ENCODE assay signal across 22 mouse cellular contexts in the genomic region with DNA sequence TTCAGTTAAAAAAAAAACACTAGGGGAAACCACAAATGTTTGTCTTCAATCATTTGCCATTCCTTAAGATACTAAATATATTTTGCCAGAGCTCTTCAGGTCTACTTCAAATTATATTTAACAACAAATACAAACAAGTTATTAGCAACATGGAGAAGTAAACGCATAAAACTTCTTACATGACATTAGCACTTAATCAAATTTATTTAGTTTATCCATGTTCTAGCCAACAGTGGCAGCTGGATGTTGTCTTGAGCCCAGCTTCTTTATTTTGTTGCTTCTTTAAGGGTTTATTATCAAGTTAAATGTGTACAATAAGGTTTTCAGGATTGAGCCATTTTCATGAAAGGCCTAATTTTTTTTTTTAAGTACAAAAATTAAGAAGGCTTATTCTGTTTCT.
DNase-seq lines count a peak whose midpoint lies in the region; ATAC-seq and TF ChIP-seq lines count a peak whose summit lies in the region.
"Had no signal": no experiment of that assay in that cellular context is flagged by ENCODE, and none has a peak within 500 bp of the region (broad histone marks: within the 10 kb centered on the region; RNA-seq: fewer than 3 reads in every experiment).

No protein-coding gene starts in this region.

- H3K27me3 ChIP-seq in forebrain, embryonic 12.5 days: no peaks in the 10 kb centered on the region
- no peaks in the 10 kb centered on the region for H3K27me3 ChIP-seq in forebrain, embryonic 11.5 days (ENCODE audit: control insufficient read depth, insufficient read depth, low read length)
- H3K27me3 ChIP-seq in stomach, embryonic 14.5 days (ENCODE audit: control insufficient read depth, insufficient read depth, low read length): no peaks in the 10 kb centered on the region
- H3K27me3 ChIP-seq in stomach, postnatal 0 days (ENCODE audit: control insufficient read depth, insufficient read depth, low read length): no peaks in the 10 kb centered on the region
- no peaks in the 10 kb centered on the region for H3K27me3 ChIP-seq in midbrain, embryonic 11.5 days (ENCODE audit: control insufficient read depth, insufficient read depth, low read length)
- H3K27me3 ChIP-seq in neural tube, embryonic 15.5 days (replicated peaks): no peaks in the 10 kb centered on the region

- 73% methylated on average over 1 of the region's 1 CpGs for WGBS in forebrain, embryonic 12.5 days
- 80% methylated on average over 1 of the region's 1 CpGs for WGBS in forebrain, embryonic 11.5 days
- 46% methylated on average over 1 of the region's 1 CpGs for WGBS in stomach, embryonic 14.5 days
- 68% methylated on average over 1 of the region's 1 CpGs for WGBS in stomach, postnatal 0 days
- WGBS in midbrain, embryonic 11.5 days: 86% methylated on average over 1 of the region's 1 CpGs
- WGBS in neural tube, embryonic 15.5 days: 77% methylated on average over 1 of the region's 1 CpGs

- no peaks in the 10 kb centered on the region for H3K9me3 ChIP-seq in forebrain, embryonic 12.5 days
- H3K9me3 ChIP-seq in forebrain, embryonic 11.5 days (ENCODE audit: control insufficient read depth, low read length): no peaks in the 10 kb centered on the region
- no peaks in the 10 kb centered on the region for H3K9me3 ChIP-seq in stomach, embryonic 14.5 days (ENCODE audit: control insufficient read depth, low read depth, low read length)
- H3K9me3 ChIP-seq in stomach, postnatal 0 days (ENCODE audit: control insufficient read depth, low read length): no peaks in the 10 kb centered on the region
- H3K9me3 ChIP-seq in midbrain, embryonic 11.5 days (ENCODE audit: control insufficient read depth, low read length): no peaks in the 10 kb centered on the region
- H3K9me3 ChIP-seq in neural tube, embryonic 15.5 days (replicated peaks): no peaks in the 10 kb centered on the region
- H3K9me3 ChIP-seq: G1E had no signal

- no peak for TF ChIP-seq CTCF in stomach, postnatal 0 days (IDR thresholded peaks at IDR 0.05; ENCODE audit: low read depth)

- no peak for TF ChIP-seq EP300 in stomach, postnatal 0 days (optimal IDR thresholded peaks at IDR 0.05)

- no peak overlapping the region for H3K4me3 ChIP-seq in forebrain, embryonic 12.5 days (replicated peaks)
- H3K4me3 ChIP-seq in forebrain, embryonic 11.5 days (ENCODE audit: low read depth, low read length): no peak overlapping the region
- H3K4me3 ChIP-seq in stomach, embryonic 14.5 days (ENCODE audit: low read depth, low read length): no peak overlapping the region
- H3K4me3 ChIP-seq in stomach, postnatal 0 days (ENCODE audit: low read depth, low read length): no peak overlapping the region
- H3K4me3 ChIP-seq in midbrain, embryonic 11.5 days (ENCODE audit: low read depth, low read length): no peak overlapping the region
- H3K4me3 ChIP-seq in neural tube, embryonic 15.5 days (replicated peaks): no peak overlapping the region

- H3K4me1 ChIP-seq in forebrain, embryonic 12.5 days: peaks cover 36% of the 10 kb centered on the region
- peaks cover 7% of the 10 kb centered on the region; the same call in 1 of the 2 replicates for H3K4me1 ChIP-seq in forebrain, embryonic 11.5 days (replicated peaks; ENCODE audit: control insufficient read depth, insufficient read depth, low read length)
- peaks cover 10% of the 10 kb centered on the region; the same call in 1 of the 2 replicates for H3K4me1 ChIP-seq in stomach, embryonic 14.5 days (ENCODE audit: control insufficient read depth, insufficient read depth, low read length)
- H3K4me1 ChIP-seq in stomach, postnatal 0 days (replicated peaks; ENCODE audit: control insufficient read depth, insufficient read depth): no peaks in the 10 kb centered on the region
- H3K4me1 ChIP-seq in midbrain, embryonic 11.5 days (ENCODE audit: control insufficient read depth, insufficient read depth, low read length): peaks cover 9% of the 10 kb centered on the region; the same call in 1 of the 2 replicates
- H3K4me1 ChIP-seq in neural tube, embryonic 15.5 days: peaks cover 39% of the 10 kb centered on the region

- no peak for DNase-seq in forebrain, embryonic 11.5 days (ENCODE audit: low spot score)
- DNase-seq in stomach, postnatal 0 days (ENCODE audit: low spot score): no peak
- DNase-seq in midbrain, embryonic 11.5 days (ENCODE audit: low spot score, missing footprints): no peak
- no peak for DNase-seq in adipocyte (ENCODE audit: low spot score)
- DNase-seq in urinary bladder, postnatal 36 days (ENCODE audit: low spot score in 2 of 2): no peak
- DNase-seq: adrenal gland, adult 2 months; cerebellum, adult 11 months; cerebellum, postnatal 14 days; heart, postnatal 36 days; layer of hippocampus, adult 9-11 months; liver; liver, postnatal 0 days; retina, postnatal 1 day; thymus, adult 2 months had no signal

- no peak overlapping the region for H3K27ac ChIP-seq in forebrain, embryonic 12.5 days
- H3K27ac ChIP-seq in forebrain, embryonic 11.5 days (ENCODE audit: low read depth, low read length): no peak overlapping the region
- H3K27ac ChIP-seq in stomach, embryonic 14.5 days (ENCODE audit: low read length): no peak overlapping the region
- H3K27ac ChIP-seq in stomach, postnatal 0 days (replicated peaks): no peak overlapping the region
- no peak overlapping the region for H3K27ac ChIP-seq in midbrain, embryonic 11.5 days (ENCODE audit: low read depth, low read length)
- no peak overlapping the region for H3K27ac ChIP-seq in neural tube, embryonic 15.5 days (replicated peaks)
- H3K27ac ChIP-seq: macrophage had no signal

- ATAC-seq in forebrain, embryonic 12.5 days (ENCODE audit: low FRiP score): no peak
- ATAC-seq in forebrain, embryonic 11.5 days (replicated peaks; ENCODE audit: low FRiP score): no peak
- no peak for ATAC-seq in stomach, embryonic 14.5 days (ENCODE audit: insufficient number of reproducible peaks, insufficient read depth, low FRiP score, low read depth)
- no peak for ATAC-seq in stomach, postnatal 0 days (ENCODE audit: low FRiP score, low TSS enrichment)
- no peak for ATAC-seq in midbrain, embryonic 11.5 days (ENCODE audit: low FRiP score)
- ATAC-seq in neural tube, embryonic 15.5 days (ENCODE audit: low FRiP score): no peak
- ATAC-seq: CD4-positive, CD25-positive, alpha-beta regulatory T cell, adult 4 months; intestine, postnatal 0 days; liver, postnatal 0 days had no signal

- no peaks in the 10 kb centered on the region for H3K36me3 ChIP-seq in forebrain, embryonic 12.5 days (replicated peaks)
- H3K36me3 ChIP-seq in forebrain, embryonic 11.5 days (ENCODE audit: control insufficient read depth, insufficient read depth, low read length): no peaks in the 10 kb centered on the region
- no peaks in the 10 kb centered on the region for H3K36me3 ChIP-seq in stomach, embryonic 14.5 days (ENCODE audit: control insufficient read depth, insufficient read depth, low read length)
- H3K36me3 ChIP-seq in stomach, postnatal 0 days (ENCODE audit: control insufficient read depth, insufficient read depth, low read length): no peaks in the 10 kb centered on the region
- no peaks in the 10 kb centered on the region for H3K36me3 ChIP-seq in midbrain, embryonic 11.5 days (ENCODE audit: control insufficient read depth, insufficient read depth, low read length)
- H3K36me3 ChIP-seq in neural tube, embryonic 15.5 days: no peaks in the 10 kb centered on the region
- H3K36me3 ChIP-seq: G1E had no signal

- H3K9ac ChIP-seq in forebrain, embryonic 12.5 days: no peak overlapping the region
- H3K9ac ChIP-seq in forebrain, embryonic 11.5 days (ENCODE audit: low read length): no peak overlapping the region
- H3K9ac ChIP-seq in stomach, embryonic 14.5 days (replicated peaks; ENCODE audit: low read depth, low read length): no peak overlapping the region
- no peak overlapping the region for H3K9ac ChIP-seq in stomach, postnatal 0 days (ENCODE audit: low read length)
- H3K9ac ChIP-seq in midbrain, embryonic 11.5 days (ENCODE audit: low read length): no peak overlapping the region
- H3K9ac ChIP-seq in neural tube, embryonic 15.5 days (replicated peaks): no peak overlapping the region
- H3K9ac ChIP-seq: liver, postnatal 0 days had no signal

- peak overlapping the region; percentile 71 for H3K4me2 ChIP-seq in forebrain, embryonic 12.5 days
- H3K4me2 ChIP-seq in forebrain, embryonic 11.5 days (ENCODE audit: low read depth, low read length, severe bottlenecking): no peak overlapping the region
- 0 out of 2 replicates have a peak overlapping the region, but pooled peaks have one; percentile 76 for H3K4me2 ChIP-seq in stomach, embryonic 14.5 days (replicated peaks; ENCODE audit: low read depth, low read length)
- no peak overlapping the region for H3K4me2 ChIP-seq in stomach, postnatal 0 days (replicated peaks; ENCODE audit: low read depth)
- peak overlapping the region; percentile 78; the same call in 1 of the 2 replicates for H3K4me2 ChIP-seq in midbrain, embryonic 11.5 days
- peak overlapping the region; percentile 90; the same call in 1 of the 2 replicates for H3K4me2 ChIP-seq in neural tube, embryonic 15.5 days
- H3K4me2 ChIP-seq: heart, embryonic 11.5 days had no signal

Comparison
In these comparisons a context has a peak if more than half of its experiments do, and no peak if none do; other contexts are left out.
1. H3K4me2 ChIP-seq: peak in forebrain, embryonic 12.5 days (single experiment), stomach, embryonic 14.5 days (single experiment), midbrain, embryonic 11.5 days (single experiment) and neural tube, embryonic 15.5 days (single experiment); none in forebrain, embryonic 11.5 days (single experiment) and stomach, postnatal 0 days (single experiment).